Mouse (Mus musculus): ENCODE measurements around the gene Atp6v1c2.

The Atp6v1c2 gene

GRCm38 (mm10) chr12:17324549-17325470 lies 4.3 kb downstream of the Atp6v1c2 start:
- peak; percentile 63 for DNase-seq

GRCm38 (mm10) chr12:17318453-17318852 lies 10.7 kb downstream of the Atp6v1c2 start:
- DNase-seq = no peak

GRCm38 (mm10) chr12:17317970-17318369 lies 11.2 kb downstream of the Atp6v1c2 start:
- DNase-seq = no peak

GRCm38 (mm10) chr12:17316096-17316495 lies 13.1 kb downstream of the Atp6v1c2 start:
- peak; percentile 46 for DNase-seq

- DNase-seq = no peak
These were observed 18.0 kb downstream of the Atp6v1c2 start for GRCm38 (mm10) chr12:17310852-17311839.

- no peak for DNase-seq
These were observed 20.9 kb downstream of the Atp6v1c2 start for GRCm38 (mm10) chr12:17308246-17308645.

- peak; percentile 22 for DNase-seq
These were observed 23.7 kb downstream of the Atp6v1c2 start for GRCm38 (mm10) chr12:17305445-17305844.

- no peak for DNase-seq
These were observed 29.3 kb downstream of the Atp6v1c2 start for GRCm38 (mm10) chr12:17299902-17300301.

- no peak for DNase-seq
These were observed 32.3 kb downstream of the Atp6v1c2 start for GRCm38 (mm10) chr12:17296899-17297298.

GRCm38 (mm10) chr12:17290569-17290968 lies 38.6 kb downstream of the Atp6v1c2 start:
- DNase-seq = peak; percentile 60

- peak; percentile 59 for DNase-seq
These were observed 39.2 kb downstream of the Atp6v1c2 start for GRCm38 (mm10) chr12:17289913-17290312.

GRCm38 (mm10) chr12:17289060-17289459 lies 40.1 kb downstream of the Atp6v1c2 start:
- DNase-seq = peak; percentile 26

GRCm38 (mm10) chr12:17288496-17288895 lies 40.7 kb downstream of the Atp6v1c2 start:
- no peak for DNase-seq

- DNase-seq = no peak
These were observed 55.3 kb downstream of the Atp6v1c2 start for GRCm38 (mm10) chr12:17273841-17274240.

GRCm38 (mm10) chr12:17271272-17271671 lies 57.9 kb downstream of the Atp6v1c2 start:
- peak; percentile 55 for DNase-seq

GRCm38 (mm10) chr12:17267316-17267715 lies 61.8 kb downstream of the Atp6v1c2 start:
- DNase-seq = no peak

- no peak for DNase-seq
These were observed 62.5 kb downstream of the Atp6v1c2 start for GRCm38 (mm10) chr12:17266673-17266990.

GRCm38 (mm10) chr12:17265971-17266672 lies 63.0 kb downstream of the Atp6v1c2 start, which contains the start of gene Pdia6:
Gene Pdia6 (plus strand): TSS chr12:17266545.
- peak; percentile 94 for DNase-seq

- no peak for DNase-seq
These were observed 64.3 kb downstream of the Atp6v1c2 start for GRCm38 (mm10) chr12:17264826-17265225.

GRCm38 (mm10) chr12:17263881-17264280 lies 65.3 kb downstream of the Atp6v1c2 start:
- no peak for DNase-seq

- no peak for DNase-seq
These were observed 68.2 kb downstream of the Atp6v1c2 start for GRCm38 (mm10) chr12:17261005-17261404.

GRCm38 (mm10) chr12:17258431-17258830 lies 70.7 kb downstream of the Atp6v1c2 start:
- no peak for DNase-seq

- DNase-seq = peak; percentile 72
These were observed 72.3 kb downstream of the Atp6v1c2 start for GRCm38 (mm10) chr12:17256905-17257304.
